Mouse (Mus musculus): ENCODE measurements around the gene Wdr95.
"Not testable (repeated sequence)": the region's sequence is repeated elsewhere in the genome, so short reads cannot be mapped to it uniquely, and the experiment has no call there.

Gene Wdr95

DNA sequence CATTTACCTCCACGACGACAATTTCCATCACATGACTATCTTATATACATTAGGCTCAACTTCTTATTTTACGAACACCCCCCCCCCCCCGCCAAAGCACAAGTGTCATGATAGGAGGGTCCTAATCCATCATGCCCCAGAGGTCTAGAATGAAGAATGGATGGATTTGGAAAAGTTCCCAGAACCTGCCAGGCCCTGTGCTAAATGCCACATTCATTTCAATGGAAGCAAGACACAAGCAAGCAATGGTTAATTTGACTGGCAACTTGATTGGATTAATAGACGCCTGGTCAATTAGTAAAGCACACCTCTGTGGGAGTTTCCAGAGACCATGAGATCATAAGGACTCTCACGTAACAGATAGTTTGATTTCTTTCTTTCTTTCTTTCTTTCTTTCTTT lies 11.4 kb upstream of the Wdr95 start:
- no peak for DNase-seq

DNA sequence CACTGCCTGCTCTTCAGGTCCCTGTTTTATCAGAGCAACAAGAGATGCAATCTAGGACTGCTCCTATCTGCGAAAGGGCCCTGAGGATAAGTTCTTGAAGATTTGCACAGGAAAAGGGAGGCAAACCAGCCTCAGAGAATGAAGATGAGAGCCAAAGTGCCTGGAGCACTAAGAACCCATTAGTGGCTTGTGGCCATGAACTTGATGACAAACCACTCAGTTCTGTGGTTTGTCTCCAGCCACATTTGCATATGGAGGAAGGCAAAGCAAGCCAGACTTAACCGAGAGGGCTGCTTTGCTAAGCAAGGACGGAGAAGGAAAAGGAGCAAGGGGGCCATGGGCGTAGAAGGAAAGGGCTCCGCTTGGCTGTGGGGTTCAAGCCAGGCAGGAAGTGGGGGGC lies 7.7 kb upstream of the Wdr95 start:
- no peak for DNase-seq

DNA sequence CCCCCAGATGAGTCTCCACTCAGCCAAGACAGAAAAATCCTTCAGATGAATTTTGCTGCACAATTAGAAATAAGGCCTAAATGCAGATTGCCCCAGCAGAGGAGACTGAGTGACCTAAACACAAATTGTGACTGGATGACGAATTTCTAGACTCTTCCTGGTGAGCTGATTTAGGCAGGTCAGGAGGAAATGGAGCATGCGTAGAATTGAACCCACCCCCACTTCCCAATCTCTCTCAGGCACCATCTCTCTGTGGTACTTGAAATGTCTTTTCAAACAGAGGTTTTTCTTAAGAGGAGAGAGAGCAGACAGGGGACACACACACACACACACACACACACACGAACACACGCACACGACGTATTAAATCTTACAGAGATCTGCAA lies 4.6 kb upstream of the Wdr95 start:
- no peak for DNase-seq

DNA sequence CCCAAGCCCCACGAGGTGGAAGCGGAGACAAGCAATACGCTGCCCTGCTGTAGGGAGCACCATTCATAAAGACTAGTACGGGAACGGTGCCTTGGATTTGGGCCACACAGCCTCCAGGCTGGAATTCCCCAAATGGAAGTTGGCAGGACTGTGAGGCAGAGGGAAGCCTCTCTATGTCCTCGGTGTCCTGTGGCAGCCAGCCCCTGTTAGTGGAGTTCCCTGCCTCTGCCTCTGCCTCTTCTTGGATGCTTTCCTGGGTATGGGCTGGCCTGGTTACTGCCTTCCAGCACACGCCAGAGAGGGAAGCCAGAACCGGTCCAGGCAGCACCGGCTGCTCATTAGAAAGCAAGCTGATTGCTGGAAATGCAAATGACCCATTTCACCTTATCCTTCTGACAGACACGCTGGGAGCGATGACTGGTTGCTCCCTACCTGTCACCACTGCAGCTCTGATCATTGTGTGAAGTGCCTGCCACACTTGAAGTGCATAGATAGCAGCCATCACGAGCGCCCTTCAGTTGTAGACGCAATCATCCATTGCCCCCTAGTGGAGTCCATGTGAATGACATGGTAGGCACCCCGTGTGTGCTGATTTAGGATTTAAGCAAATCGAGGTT lies 4.1 kb upstream of the Wdr95 start:
- peak; percentile 74 to 79 for DNase-seq

DNA sequence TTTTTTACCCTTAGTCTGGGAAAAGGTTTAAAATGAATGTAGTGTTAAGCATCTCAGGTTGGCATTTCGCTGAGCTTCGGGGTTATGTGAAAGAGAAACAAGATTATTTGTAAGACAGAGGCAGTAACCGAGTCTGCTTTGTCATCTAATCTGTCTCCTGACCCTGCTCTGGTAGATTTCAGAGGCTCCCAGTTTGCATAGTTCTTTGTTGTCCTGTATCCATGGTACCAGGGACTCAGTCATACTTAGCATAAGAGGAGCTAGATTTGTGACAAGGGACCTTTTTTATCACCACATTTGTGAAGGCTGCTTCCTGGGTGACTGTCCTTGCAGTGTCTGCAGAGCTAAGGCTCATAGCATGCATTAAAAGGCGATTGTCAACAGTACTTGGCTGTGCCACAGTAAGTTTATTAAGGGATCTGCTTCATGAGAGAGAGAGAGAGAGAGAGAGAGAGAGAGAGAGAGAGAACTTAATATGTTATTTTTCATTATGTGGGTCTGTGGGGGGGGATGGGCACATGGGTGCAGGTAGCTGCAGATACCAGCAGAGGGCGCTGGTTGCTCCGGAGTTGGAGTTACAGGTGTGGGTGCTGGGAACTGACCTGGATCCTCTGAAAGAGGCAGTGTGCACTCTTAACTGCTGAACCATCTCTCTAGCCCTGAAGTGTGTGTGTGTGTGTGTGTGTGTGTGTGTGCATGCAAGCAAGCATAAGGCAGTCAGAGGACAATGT lies 3.3 kb upstream of the Wdr95 start:
- peak; percentile 41 to 50 for DNase-seq

DNA sequence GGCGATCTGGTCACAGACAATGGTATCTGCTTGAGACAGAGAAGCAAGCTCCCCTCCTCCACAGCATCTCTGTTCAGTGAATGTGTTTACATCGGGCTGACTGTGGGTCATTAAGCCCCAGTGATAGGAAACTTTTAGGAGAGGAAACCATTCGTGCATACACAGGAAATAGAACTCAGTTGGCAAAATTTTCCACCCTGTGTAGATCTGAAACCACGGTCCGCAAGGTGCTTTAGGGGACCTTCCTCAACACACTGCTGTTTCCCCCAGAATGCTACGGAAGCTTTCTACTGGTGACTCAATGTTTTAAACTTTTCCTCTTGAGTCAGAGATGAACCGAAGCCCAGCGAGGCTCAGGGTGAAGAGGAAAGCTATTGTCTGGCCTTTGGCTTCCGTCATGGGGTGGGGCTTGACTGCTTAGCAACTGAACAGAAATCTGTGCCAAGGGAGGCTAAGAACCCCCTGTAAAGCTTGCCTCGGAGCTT lies 2.0 kb upstream of the Wdr95 start:
- peak; percentile 38 for DNase-seq

DNA sequence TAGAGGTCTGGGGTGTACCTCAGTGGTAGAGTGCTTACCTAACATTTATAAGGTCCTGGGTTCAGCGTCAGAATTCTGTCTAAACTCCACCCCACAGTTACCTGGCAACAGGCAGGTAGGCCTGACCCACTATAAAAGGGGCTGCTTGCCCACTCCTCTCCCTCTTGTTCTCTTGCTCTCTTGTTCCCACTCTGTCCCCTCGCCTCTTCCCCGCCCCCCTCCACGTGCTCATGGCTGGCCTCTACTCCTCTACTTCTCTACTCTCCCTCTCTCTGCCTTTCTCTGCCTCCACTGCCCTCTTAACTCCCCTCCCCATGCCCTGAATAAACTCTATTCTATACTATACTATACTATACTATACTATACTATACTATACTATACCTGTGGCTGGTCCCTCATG lies 1.2 kb upstream of the Wdr95 start:
- not testable (repeated sequence) for DNase-seq

DNA sequence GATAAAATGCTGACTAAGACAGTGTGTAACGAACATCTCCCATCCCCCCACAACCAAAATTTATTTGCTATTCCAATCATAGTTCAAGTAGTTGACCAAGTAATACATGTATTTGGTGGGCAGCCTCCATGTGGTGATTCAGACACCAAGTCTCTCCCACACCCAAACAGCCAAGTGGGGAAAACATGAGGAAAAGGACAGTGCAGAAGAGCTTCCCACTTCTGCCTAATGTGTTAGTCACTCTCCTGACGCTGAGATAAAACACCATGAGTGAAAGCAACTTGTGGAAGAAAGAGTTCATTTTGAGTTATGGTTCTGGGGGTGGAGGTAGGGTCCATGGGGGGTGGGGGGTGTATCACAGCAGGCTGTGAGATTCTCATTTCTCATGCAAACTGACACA lies 5.4 kb downstream of the Wdr95 start:
- DNase-seq, result no peak

DNA sequence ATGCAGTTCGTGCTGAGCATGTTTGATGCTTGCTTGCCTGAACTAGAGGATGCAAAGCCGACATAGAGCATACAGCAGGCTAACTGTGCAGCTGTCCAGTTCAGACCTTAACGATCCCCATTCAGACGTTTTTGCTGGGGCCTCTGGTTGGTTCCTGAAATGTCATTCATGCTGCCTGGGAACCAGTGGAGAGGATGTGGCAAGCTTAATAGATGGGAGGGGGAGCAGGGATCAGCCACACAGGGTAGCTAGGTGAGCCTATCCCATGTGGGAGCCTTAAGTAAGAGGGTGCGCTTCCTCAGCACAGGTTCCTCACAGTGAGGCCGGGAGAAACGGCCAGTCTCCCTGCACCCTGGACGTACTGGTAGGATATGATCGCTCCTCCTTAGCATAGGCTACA lies 7.5 kb downstream of the Wdr95 start:
- no peak for DNase-seq

DNA sequence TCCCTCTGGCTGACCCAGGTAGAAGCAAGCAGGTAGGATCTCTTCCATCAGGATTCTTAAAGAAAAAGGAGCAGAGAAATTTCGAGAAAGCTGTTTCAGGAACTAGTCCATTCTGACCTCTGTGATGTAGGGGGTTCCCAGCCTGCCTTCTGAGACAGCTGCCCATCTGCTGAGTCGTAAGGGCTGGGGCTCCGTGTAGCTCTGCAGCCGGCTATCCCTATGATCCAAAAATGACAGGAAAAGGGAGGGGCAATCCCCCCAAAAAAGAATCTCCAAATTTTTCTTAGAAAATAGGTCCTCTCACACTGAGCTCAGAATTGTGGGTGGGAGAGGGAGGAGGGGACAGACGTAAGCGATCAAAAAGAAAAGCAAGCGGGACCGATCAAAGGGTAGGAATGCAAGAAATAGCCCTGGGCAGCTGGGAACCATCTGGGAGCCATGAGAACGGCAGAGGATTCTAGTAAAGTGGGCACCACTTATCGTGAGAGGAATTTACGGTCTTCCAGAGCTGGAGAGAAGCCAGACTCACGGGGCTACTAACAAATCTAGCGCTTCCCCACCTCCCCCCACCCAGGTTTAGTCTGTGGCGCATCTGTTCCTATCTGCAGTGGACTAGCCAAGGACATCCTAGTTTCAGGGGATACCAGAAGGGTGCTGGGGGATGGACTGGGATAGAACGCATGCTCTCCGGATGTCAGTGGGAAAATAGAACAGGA lies 9.5 kb downstream of the Wdr95 start:
- no peak for DNase-seq

DNA sequence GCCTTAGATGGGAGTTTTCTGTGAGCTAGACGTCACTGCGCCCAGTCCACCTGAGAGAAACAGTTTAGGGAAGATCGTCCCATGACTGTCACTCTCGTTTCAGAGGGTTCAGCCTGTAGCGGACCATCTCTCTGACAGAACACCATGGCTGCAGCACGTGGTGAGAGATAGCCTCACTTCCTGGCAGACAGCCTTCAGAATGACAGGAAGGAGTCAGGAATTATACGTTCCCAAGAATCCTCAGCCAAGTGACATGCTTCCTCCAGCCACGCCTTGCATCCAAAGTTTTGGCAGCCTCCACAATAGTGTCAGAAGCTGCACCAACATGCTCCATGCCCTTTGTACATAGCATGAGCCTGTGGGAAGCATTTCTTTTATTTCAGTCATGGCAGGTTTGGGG lies 10.1 kb downstream of the Wdr95 start:
- DNase-seq, result no peak

DNA sequence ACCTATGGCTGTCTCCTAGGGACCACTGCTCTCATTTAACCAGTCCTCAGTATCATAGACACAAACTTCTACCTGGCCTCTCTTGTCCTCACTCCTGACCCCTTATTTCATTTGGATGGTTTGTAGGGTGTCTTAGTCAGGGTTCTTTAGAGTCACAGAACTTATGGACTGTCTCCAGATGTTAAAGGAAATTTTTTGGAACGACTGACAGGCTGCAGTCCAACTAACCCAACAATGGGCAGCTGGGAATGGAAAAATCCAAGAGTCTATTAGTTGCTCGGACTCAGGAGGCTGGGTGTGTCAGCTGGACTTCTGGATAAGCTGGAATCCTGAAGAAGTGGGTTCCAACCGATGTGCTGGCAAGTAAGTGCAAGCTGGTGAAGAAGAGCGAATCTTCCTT lies 10.6 kb downstream of the Wdr95 start:
- no peak for DNase-seq

DNA sequence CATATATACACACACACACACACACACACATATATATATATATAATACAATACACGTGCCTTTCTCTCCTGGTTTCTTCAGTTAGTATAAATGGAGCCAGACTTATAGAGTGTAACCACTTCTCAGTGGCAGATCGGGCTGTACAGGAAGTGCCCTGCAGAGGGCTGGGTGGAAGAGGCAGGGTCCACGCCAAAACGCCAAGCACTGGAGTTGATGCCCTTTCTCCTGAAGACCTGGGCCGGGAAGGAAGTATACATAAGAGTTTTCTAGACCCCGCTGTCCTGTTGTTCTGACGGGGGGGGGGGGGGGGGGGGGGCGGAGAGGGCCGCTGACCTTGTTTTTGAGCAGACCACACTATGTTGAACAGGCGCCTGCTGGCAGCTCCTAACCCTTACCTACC lies 22.7 kb downstream of the Wdr95 start:
- DNase-seq, result no peak

DNA sequence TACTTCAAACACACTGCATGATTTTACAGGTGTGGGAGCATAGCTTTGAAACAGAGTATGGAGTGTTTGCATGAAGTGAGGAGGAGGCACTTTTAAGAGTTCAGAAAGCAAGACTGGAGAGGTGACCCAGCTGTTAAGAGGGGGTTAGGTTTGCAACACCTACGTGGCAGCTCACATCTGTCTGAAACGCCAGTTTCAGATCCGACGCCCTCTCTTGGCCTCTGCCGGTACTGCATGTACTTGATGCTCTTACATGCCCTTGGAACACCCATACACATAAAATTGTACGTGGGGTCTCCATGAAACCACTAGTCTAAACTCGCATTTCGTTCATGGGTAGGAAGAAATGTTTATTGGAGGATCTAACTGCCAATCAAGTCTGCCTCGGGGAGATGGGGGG lies 24.3 kb downstream of the Wdr95 start:
- DNase-seq, result peak; percentile 20 to 26

DNA sequence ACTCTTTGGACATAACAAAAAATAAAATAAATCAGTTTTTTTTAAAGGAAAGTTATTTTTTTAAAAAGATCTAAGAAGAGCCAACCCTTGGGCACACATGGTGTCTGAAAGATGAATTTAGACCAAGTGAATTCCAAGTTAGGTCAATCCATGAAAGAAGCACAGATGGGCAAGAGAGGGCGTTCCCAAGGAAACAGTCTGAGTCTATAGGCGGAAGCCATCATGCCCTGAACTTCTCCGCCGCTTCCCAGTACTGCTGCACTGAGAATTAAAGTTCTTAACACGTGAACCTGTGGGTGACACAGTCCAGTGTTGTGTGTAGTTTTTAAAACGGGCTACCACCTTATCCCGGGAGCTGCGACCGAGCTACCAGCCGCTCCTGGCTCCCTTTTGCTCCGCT lies 24.9 kb downstream of the Wdr95 start:
- no peak for DNase-seq

DNA sequence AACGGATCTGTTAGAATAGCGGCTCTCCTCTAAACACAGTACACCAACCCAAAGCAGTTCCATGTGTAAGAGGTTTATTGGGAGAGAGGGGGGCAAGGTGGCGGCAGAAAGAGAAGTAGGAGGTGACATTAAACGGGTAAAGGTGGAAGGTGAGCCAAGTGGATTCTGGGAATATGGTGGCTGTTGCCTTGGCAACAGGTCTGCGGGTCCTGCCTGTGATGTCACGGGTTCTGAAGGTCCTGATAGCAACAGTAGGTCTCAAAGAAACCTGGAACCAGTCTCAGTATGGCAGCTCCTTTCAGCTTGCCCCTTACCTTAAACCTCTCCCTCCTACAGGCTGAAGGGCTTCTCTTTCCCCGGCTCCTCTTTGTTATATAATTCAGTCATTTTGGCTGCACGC lies 25.9 kb downstream of the Wdr95 start:
- DNase-seq, result no peak

DNA sequence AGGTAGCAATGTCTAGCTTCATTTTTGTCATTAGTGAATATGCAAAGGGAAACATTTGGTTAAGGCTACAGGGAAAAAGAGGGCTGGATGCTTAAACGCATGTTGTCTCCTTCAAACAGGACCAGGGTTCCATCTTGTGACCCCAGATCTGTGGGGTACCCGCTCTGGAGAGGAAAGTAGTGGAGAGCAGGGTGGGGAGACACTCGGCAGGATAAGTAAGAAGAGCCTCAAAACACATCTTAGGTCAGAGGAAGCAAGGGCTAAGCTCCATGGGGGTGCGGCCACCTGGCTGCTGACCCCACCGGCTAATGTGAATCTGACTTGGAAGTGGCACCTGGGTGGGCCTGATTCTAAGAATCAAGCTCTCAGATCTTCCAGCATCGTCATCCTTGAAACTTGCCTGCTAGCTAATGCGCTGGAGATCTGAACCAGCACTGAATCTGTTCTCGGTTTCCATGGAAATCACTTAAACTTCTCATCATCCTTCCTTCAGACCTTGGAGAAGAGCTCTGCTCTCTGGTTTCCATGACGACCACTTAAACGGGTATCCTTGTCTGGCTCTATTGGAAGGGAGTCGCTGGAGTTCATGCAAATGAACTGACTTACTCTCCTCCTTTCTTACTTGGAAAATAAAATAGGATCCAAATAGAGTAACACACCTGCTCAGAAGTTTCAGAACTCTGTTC lies 32.6 kb downstream of the Wdr95 start:
- DNase-seq, result no peak

DNA sequence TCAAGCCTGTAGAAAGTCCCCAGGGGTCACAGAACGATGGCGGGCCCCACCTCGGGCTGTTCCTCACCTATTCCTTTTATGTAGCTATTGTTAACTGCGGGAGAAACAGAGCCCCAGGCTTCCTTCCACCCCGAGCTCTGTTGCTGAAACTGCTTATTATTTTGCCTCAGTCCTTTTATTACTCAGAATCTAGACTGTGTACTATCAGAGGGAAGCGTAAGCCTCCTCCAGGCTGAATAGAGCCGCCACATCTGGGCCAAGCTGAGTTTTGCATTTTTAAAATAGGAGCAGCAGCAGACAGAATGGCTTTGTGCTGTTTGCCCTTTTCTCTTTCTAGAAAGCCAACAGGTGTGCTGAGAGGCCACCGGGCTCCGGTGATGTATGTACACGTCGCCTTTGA lies 37.5 kb downstream of the Wdr95 start:
- DNase-seq, result no peak

DNA sequence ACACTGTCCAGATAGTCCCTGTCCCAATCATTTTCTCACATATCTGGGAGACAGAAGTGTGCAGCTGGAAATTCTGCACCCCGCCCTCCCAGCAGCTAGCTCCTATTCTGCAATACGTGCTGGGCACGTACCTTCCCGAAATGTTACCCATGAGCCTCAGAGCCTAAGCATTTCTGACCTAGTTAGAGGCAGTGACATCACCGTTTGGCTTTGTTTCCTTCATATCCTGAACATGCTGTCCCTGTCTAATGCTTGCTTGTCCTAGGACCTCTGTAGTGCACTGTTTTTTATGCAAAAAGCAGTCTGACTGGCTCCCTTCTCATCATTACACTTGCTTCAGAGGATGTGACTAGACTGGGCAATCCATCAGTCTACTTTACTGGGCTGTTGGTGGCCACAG lies 38.5 kb downstream of the Wdr95 start:
- DNase-seq, result no peak

DNA sequence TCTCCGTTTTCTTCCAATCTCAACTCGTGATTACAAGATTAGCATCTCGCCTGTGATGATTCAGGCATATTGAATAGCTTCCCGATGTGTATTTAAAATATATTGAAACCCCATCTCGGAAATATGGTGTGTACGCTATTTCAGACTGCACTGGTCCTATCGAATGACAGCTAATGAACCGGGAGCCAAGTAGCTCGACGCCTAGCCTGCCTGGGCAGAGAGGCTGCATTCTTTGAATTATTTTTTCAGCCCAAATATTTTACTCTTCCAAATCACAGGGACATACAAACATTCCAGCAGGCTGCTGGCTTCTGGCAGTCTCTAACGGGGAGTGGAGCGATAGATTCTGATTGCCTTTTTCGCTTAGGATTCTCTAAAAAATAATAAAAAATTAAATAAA lies 40.5 kb downstream of the Wdr95 start:
- no peak for DNase-seq

DNA sequence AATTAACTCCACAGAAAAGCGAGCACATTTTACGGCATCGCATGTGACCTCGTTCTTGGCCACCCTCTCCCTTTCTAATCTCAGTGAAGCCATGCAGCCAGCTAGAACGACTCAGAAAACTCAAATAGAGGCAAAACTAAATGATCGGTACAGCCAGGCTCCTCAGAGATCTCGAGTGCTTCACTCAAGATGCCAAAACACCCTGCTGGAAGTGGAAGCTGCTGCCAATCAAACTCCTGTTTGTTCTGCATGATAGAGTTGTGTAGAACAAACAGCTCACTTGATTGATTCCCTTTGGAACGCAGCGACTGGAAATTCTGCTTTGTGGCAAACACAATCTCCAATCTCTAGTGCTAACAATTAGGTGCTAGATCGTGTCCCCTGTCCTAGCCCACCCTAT lies 48.5 kb downstream of the Wdr95 start:
- no peak for DNase-seq

DNA sequence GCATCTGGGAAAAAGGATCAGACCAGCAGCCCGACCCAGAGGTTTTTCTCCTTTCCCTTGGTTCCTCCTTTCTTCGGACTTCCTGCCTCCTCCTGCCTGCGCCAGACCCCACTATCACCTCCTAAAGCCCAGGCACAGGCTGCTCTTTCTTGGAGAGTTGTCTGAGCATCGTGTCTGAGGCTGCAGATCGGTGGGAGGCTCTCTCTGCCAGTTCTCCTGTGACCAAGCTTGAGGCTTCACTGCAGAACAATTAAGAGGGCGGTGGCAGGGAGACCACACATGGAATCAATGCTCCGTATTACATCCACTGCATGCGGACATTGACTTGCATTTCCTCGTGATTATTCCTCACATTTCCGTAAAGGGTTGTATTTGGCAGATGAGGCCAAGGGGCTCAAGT lies 49.0 kb downstream of the Wdr95 start:
- no peak for DNase-seq

DNA sequence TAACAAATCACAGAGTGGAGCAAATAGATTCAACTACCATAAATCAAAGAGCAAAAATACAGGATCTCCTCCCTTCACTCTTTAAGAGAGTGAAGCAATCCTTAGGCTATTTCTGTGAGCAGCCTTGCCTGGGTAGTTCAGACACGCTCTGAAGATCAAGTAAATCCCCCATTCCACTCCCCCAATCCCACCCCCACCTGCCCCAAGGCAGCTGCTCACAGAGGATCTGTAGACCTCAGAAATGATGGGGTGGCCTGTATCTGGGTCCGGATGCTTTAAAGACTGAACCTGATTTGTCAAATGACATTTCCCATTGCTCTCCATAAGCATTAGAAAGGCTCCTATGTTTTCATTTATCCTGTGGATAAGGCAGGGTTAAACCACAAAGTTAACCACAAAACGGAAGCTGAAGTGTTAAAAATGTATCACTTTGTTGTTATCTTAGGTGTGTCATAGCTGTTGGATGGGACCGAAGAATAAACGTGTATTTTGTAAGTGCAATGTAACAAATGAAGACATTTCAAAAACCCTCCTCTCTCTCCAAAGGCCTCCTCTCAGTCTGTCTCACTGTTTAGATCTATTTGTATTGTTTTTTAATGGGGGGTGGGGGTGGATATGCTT lies 54.3 kb downstream of the Wdr95 start:
- no peak for DNase-seq
